Mouse (Mus musculus): Measurements from ENCODE around the gene Znrf2. TPM values are rescaled to one million over a fixed set of nuclear protein-coding genes. Genes with fewer than 3 reads are reported as not detected.

Znrf2 gene
- polyA plus RNA-seq, 2 experiments: 5.5 to 6.3 TPM

GRCm38 (mm10) chr6:54775739-54776138 lies 41.0 kb upstream of the Znrf2 start:
- H3K9me3 ChIP-seq (ENCODE audit: control insufficient read depth, low read length): no peaks in the 10 kb centered on the region
- DNase-seq (ENCODE audit: low spot score) (no peak), ATAC-seq (ENCODE audit: low FRiP score, low read depth) (no peak)
- no peak for TF ChIP-seq POLR2A (IDR thresholded peaks at IDR 0.05; ENCODE audit: borderline replicate concordance, extremely low read depth, insufficient read depth, insufficient read length)
- no peak overlapping the region for H3K27ac ChIP-seq (replicated peaks; ENCODE audit: low read depth, low read length)
- no peak overlapping the region for H3K4me2 ChIP-seq (replicated peaks; ENCODE audit: low read depth, low read length, severe bottlenecking)
- no peaks in the 10 kb centered on the region for H3K27me3 ChIP-seq (ENCODE audit: control insufficient read depth, insufficient read depth, low read length)
- no peak overlapping the region for H3K4me3 ChIP-seq (replicated peaks; ENCODE audit: low read length)
- no peaks in the 10 kb centered on the region for H3K4me1 ChIP-seq (ENCODE audit: control insufficient read depth, insufficient read depth, low read length)
- no peak overlapping the region for H3K9ac ChIP-seq (ENCODE audit: low read depth, low read length, severe bottlenecking)
- H3K36me3 ChIP-seq (ENCODE audit: control insufficient read depth, insufficient read depth, low read length): no peaks in the 10 kb centered on the region

- Histone ChIP-seq H3K9me3 (ENCODE audit: control insufficient read depth, low read length) (no peaks in the 10 kb centered on the region), H3K36me3 (ENCODE audit: control insufficient read depth, insufficient read depth, low read length) (no peaks in the 10 kb centered on the region), H3K27ac (replicated peaks; ENCODE audit: low read depth, low read length) (no peak overlapping the region), H3K4me2 (replicated peaks; ENCODE audit: low read depth, low read length, severe bottlenecking) (no peak overlapping the region), H3K4me3 (replicated peaks; ENCODE audit: low read length) (no peak overlapping the region), H3K27me3 (ENCODE audit: control insufficient read depth, insufficient read depth, low read length) (no peaks in the 10 kb centered on the region), H3K9ac (ENCODE audit: low read depth, low read length, severe bottlenecking) (no peak overlapping the region), H3K4me1 (ENCODE audit: control insufficient read depth, insufficient read depth, low read length) (no peaks in the 10 kb centered on the region)
- DNase-seq (ENCODE audit: low spot score) (no peak), ATAC-seq (ENCODE audit: low FRiP score, low read depth) (no peak)
- WGBS: 48% methylated on average over 8 of the region's 8 CpGs
- TF ChIP-seq POLR2A (IDR thresholded peaks at IDR 0.05; ENCODE audit: borderline replicate concordance, extremely low read depth, insufficient read depth, insufficient read length): no peak
Measured at GRCm38 (mm10) chr6:54777661-54778060, 39.1 kb upstream of the Znrf2 start.

- Histone ChIP-seq H3K4me1 (ENCODE audit: control insufficient read depth, insufficient read depth, low read length) (no peaks in the 10 kb centered on the region), H3K27ac (replicated peaks; ENCODE audit: low read depth, low read length) (no peak overlapping the region), H3K4me2 (replicated peaks; ENCODE audit: low read depth, low read length, severe bottlenecking) (no peak overlapping the region), H3K4me3 (replicated peaks; ENCODE audit: low read length) (no peak overlapping the region), H3K36me3 (ENCODE audit: control insufficient read depth, insufficient read depth, low read length) (no peaks in the 10 kb centered on the region), H3K9me3 (ENCODE audit: control insufficient read depth, low read length) (no peaks in the 10 kb centered on the region), H3K27me3 (ENCODE audit: control insufficient read depth, insufficient read depth, low read length) (no peaks in the 10 kb centered on the region), H3K9ac (ENCODE audit: low read depth, low read length, severe bottlenecking) (no peak overlapping the region)
- WGBS: 76% methylated on average over 5 of the region's 5 CpGs
- no peak for TF ChIP-seq POLR2A (IDR thresholded peaks at IDR 0.05; ENCODE audit: borderline replicate concordance, extremely low read depth, insufficient read depth, insufficient read length)
- DNase-seq (ENCODE audit: low spot score) (no peak), ATAC-seq (ENCODE audit: low FRiP score, low read depth) (no peak)
Measured at GRCm38 (mm10) chr6:54779968-54780367, 36.7 kb upstream of the Znrf2 start.

GRCm38 (mm10) chr6:54780569-54781304 lies 36.0 kb upstream of the Znrf2 start:
- Histone ChIP-seq H3K36me3 (ENCODE audit: control insufficient read depth, insufficient read depth, low read length) (no peaks in the 10 kb centered on the region), H3K9ac (ENCODE audit: low read depth, low read length, severe bottlenecking) (no peak overlapping the region), H3K4me3 (replicated peaks; ENCODE audit: low read length) (no peak overlapping the region), H3K27me3 (ENCODE audit: control insufficient read depth, insufficient read depth, low read length) (no peaks in the 10 kb centered on the region), H3K4me1 (ENCODE audit: control insufficient read depth, insufficient read depth, low read length) (no peaks in the 10 kb centered on the region), H3K9me3 (ENCODE audit: control insufficient read depth, low read length) (no peaks in the 10 kb centered on the region), H3K4me2 (replicated peaks; ENCODE audit: low read depth, low read length, severe bottlenecking) (no peak overlapping the region), H3K27ac (replicated peaks; ENCODE audit: low read depth, low read length) (no peak overlapping the region)
- DNase-seq (ENCODE audit: low spot score) (no peak), ATAC-seq (ENCODE audit: low FRiP score, low read depth) (no peak; the same call in 1 of the 2 replicates)
- WGBS: 74% methylated on average over 5 of the region's 5 CpGs
- no peak for TF ChIP-seq POLR2A (IDR thresholded peaks at IDR 0.05; ENCODE audit: borderline replicate concordance, extremely low read depth, insufficient read depth, insufficient read length)

- H3K27me3 ChIP-seq (ENCODE audit: control insufficient read depth, insufficient read depth, low read length): no peaks in the 10 kb centered on the region
- 76% methylated on average over 6 of the region's 6 CpGs for WGBS
- DNase-seq (ENCODE audit: low spot score): no peak
- H3K36me3 ChIP-seq (ENCODE audit: control insufficient read depth, insufficient read depth, low read length): no peaks in the 10 kb centered on the region
- H3K4me2 ChIP-seq (replicated peaks; ENCODE audit: low read depth, low read length, severe bottlenecking): no peak overlapping the region
- no peaks in the 10 kb centered on the region for H3K4me1 ChIP-seq (ENCODE audit: control insufficient read depth, insufficient read depth, low read length)
- ATAC-seq (ENCODE audit: low FRiP score, low read depth): no peak
- no peaks in the 10 kb centered on the region for H3K9me3 ChIP-seq (ENCODE audit: control insufficient read depth, low read length)
- no peak overlapping the region for H3K27ac ChIP-seq (replicated peaks; ENCODE audit: low read depth, low read length)
- no peak overlapping the region for H3K9ac ChIP-seq (ENCODE audit: low read depth, low read length, severe bottlenecking)
- H3K4me3 ChIP-seq (replicated peaks; ENCODE audit: low read length): no peak overlapping the region
- TF ChIP-seq POLR2A (IDR thresholded peaks at IDR 0.05; ENCODE audit: borderline replicate concordance, extremely low read depth, insufficient read depth, insufficient read length): no peak
Measured at GRCm38 (mm10) chr6:54781881-54782280, 34.8 kb upstream of the Znrf2 start.

Measured in limb, embryonic 14.5 days (tissue).